Mouse (Mus musculus) left cerebral cortex, adult 11 months (tissue): Measurements from ENCODE around the gene Hist1h4d.
"Not testable (repeated sequence)": the region's sequence is repeated elsewhere in the genome, so short reads cannot be mapped to it uniquely, and the experiment has no call there.

Source experiments
- DNase-seq: peaks from one replicate; pipeline ENCODE4 v3.0.0; 2022; ENCODE audit warnings: low spot score

Hist1h4d gene

DNA sequence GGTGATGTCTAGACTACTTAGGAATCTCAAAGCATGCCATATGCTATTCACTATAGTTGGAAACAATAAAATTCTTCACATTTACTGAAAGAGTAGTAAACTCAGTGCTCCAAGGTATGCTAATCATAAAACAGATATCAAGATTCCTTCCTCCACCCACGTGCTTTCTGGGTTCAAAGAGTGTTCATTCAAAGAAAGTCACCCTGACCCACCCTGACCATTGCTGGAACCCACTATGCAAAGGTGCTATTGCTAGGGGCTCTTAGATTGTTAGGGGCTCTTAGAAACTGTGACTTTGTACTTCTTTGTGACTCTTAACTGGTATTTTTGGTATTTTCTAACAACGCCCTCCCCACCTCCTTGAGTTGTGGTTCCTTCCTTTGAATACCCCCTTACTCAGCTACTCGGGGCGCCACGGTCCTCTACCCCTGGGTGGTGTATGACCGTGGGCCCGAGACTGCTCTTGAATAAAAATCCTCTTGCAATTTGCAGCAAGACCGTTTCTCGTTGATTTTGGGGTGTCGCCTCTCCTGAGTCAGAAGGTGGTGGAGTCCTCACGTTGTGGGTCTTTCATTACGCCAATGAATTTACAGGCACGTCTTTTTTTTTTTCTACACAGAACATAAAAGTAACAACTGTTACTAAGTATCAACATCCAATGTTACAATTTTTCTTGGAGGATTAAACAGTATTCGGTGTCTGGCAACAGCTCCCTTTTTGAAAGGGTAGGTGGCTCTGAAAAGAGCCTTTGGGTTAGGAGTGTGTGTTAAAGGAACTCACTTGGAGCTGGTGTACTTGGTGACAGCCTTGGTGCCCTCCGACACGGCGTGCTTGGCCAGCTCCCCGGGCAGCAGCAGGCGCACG lies 8.1 kb upstream of the Hist1h4d start:
- not testable (repeated sequence) for DNase-seq

- peak; percentile 95 for DNase-seq
Observed at GRCm38 (mm10) chr13:23573898-23574524, 7.4 kb upstream of the Hist1h4d start, which contains the start of the genes Hist1h2bf and Hist1h2ad. Hist1h2bf (minus strand) TSS chr13:23574196. Hist1h2ad (plus strand) TSS chr13:23574381.

DNA sequence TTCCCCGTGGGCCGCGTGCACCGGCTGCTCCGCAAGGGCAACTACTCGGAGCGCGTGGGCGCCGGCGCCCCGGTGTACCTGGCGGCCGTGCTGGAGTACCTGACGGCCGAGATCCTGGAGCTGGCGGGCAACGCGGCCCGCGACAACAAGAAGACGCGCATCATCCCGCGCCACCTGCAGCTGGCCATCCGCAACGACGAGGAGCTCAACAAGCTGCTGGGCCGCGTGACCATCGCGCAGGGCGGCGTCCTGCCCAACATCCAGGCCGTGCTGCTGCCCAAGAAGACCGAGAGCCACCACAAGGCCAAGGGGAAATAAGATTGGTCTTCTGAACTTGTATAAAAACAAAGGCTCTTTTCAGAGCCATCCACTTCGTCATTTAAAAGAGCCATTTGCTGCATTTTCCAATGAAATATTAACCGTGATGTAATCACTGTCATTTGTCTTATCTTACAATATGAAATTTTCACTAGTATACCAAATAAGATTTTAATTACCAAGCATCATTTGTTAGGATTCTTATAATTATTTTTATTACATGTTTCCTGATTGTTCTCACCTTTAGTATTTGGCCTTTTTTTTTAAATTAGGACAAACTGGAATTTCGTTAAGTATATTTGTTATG lies 6.7 kb upstream of the Hist1h4d start:
- DNase-seq: not testable (repeated sequence)

DNA sequence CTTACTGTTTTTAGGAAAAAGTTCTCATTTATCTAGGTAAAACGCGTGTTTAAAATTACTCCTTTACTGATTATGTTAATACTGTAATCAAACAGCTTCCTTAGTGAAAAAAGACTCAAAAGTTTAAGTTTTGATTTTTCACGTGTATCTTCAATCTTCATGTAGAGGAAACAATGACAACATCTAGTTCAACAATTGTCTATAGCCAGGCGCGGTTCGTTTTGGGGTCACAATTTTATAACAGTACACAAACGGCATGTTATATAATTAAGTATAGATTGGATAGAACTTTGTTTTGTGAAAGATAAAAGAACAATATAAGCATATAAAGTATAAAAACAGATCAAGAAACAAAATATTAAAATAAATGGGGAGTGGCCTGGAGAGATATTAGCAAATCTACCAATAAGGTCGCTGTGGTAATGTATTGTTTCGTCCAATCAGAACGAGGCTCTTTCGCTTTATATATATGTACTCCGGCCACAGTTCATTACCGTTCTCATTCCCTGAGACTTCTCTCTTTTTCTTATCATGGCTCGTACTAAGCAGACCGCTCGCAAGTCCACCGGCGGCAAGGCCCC lies 6.0 kb upstream of the Hist1h4d start, which contains the start of gene Hist1h3d:
Gene Hist1h3d (plus strand): TSS at position 493 of the 581 bp plus-strand sequence.
- DNase-seq: peak; percentile 80

GRCm38 (mm10) chr13:23575864-23576313 lies 5.5 kb upstream of the Hist1h4d start:
- not testable (repeated sequence) for DNase-seq

GRCm38 (mm10) chr13:23576351-23576881 lies 5.0 kb upstream of the Hist1h4d start:
- DNase-seq: no peak

- no peak for DNase-seq
Observed at GRCm38 (mm10) chr13:23576906-23577639, 4.3 kb upstream of the Hist1h4d start.

DNA sequence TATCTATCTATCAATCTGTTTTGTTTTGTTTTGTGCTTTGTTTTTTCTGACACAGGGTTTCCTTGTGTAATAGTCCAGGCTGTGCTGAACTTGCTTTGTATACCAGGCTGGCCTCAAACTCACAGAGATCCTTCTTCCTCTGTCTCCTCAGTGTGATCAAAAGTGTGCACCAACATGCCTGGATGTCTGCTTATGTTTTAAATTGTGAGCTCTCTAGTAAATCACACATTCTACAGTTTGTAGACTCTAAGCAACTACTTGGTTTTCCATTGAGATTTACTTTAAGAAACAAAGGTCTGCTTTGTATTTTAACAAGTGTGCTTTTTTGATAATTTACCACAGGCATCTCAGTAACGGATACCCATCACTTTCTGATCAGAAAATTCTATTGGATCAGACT lies 3.6 kb upstream of the Hist1h4d start:
- no peak for DNase-seq

- no peak for DNase-seq
Observed at GRCm38 (mm10) chr13:23582219-23583056, 1.0 kb downstream of the Hist1h4d start.

DNA sequence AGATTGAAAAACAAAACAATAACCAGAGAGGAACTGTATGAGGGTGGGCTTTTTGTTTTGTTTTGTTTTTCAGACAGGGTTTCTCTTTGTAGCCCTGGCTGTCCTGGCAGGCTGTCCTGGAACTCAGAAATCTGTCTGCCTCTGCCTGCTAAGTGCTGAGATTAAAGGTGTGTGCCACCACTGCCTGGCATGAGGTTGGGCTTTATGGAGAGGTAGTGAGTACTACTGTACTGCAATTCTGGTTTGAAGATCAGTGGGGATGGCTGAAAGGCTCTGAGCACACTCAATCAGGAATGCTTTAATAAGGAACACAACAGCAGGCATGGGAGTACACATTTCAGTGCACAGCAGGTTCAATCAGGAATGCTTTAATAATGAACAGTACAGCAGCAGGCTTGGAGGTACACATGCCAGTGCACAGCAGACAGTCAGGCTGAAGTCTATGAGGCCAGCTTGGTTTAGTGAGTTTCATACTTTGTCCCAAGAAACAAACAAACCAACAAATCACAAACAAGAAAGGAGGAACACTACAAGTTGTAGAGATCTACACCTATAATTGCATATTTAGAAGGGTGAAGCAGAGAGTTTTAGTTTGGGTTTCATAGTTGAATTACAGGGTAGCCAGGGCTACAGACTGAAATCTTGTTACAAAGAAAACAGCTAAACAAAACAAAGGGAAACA lies 2.1 kb downstream of the Hist1h4d start:
- DNase-seq: no peak

DNA sequence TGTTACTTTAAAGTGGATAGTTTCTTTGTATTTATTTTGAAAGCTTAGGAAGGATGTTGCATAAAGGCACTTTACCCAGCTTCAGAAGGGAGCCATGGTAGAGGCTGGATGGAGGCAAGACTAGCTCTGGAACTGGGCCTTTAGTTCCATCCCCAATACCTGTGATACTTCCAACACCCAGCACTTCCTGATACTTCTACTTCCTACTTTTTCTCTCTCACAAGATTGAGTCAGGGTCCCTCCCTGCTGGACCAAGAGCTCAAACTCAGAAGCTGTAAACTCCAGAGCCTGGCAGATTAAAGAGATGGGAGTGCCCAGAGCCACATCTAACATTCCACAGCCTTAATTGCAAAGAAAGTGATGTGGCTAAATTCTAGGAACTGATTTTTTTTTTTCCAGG lies 2.9 kb downstream of the Hist1h4d start:
- DNase-seq: no peak

- DNase-seq: no peak
Observed at GRCm38 (mm10) chr13:23585029-23585441, 3.6 kb downstream of the Hist1h4d start.

- peak; percentile 85 for DNase-seq
Observed at GRCm38 (mm10) chr13:23585442-23586098, 4.2 kb downstream of the Hist1h4d start.

- DNase-seq: no peak
Observed at GRCm38 (mm10) chr13:23586099-23586939, 4.9 kb downstream of the Hist1h4d start.

GRCm38 (mm10) chr13:23586940-23587225 lies 5.5 kb downstream of the Hist1h4d start:
- no peak for DNase-seq

DNA sequence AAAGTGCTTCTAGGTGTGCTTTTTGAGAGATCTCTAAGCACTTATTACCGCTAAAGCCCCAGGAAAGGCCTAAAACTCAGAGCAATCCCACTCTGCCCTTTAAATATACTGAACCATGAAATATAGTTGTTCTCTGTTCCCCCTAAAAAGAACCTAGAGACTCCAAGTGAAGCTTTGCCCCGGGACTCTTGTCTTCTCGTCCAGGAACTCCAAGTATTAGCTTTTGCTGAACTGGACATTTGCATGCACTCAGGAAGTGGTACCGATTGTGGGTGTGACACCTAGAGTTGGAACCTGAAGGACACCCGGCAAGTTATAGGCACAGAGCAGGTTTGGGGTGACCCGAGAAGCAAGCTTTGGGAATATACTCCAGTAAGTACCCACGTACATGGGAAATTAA lies 9.8 kb downstream of the Hist1h4d start:
- DNase-seq: no peak

DNA sequence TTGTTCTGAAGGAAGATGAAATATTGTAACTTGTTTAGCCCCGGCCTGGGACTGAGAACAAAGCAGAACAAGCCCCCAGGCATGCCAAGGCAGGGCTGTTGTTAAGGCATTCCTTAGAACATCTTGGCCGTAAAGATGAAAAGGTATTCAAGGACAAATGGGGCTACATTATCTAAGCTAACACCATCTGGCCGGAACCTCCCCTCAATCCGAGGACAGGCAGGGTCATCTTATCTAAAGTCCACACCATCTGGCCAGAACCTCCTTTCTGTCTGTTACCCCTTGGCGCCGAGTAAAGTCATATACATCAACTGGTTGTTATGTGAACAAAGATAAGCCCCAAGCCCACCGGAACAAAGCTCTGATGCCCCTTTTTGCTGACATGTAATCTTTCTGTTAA lies 10.5 kb downstream of the Hist1h4d start:
- DNase-seq: not testable (repeated sequence)

- DNase-seq: no peak
Observed at GRCm38 (mm10) chr13:23592614-23593013, 11.2 kb downstream of the Hist1h4d start.
